Mouse (Mus musculus) heart, embryonic 11.5 days (tissue): ENCODE measurements at regions not wholly inside any gene's neighbourhood (a gene's known extent, or its start where the extent isn't known, plus 50 kb on each side); places are given as distances from the start of the nearest gene placed in this dataset.
"Not testable (repeated sequence)": the region's sequence is repeated elsewhere in the genome, so short reads cannot be mapped to it uniquely, and the experiment has no call there.

ENCODE experiments used
- ATAC-seq: fragments of 200-750 bp; cut with Nextera tagmentation; replicated peaks from 2 replicates; pipeline ENCODE4 v1.8.0; 2017; ENCODE audit warnings: moderate library complexity; ENCODE audit not compliant: insufficient number of reproducible peaks, low FRiP score, low TSS enrichment
- H3K27ac ChIP-seq: fragments of 300-500 bp; sonication (generic); 2 replicates; pipeline ENCODE4 v1.5.1; 2014; ENCODE audit warnings: mild to moderate bottlenecking, low read depth, low read length
- H3K27me3 ChIP-seq: fragments of 300-500 bp; sonication (generic); 2 replicates; pipeline ENCODE4 v1.6.1; 2014; ENCODE audit warnings: mild to moderate bottlenecking, low read length, mixed read lengths; ENCODE audit not compliant: control insufficient read depth, insufficient read depth
- H3K36me3 ChIP-seq: fragments of 300-500 bp; sonication (generic); 2 replicates; pipeline ENCODE4 v1.6.1; 2014; ENCODE audit warnings: mild to moderate bottlenecking, low read length, moderate library complexity, mixed read lengths; ENCODE audit not compliant: control insufficient read depth, insufficient read depth
- H3K4me1 ChIP-seq: fragments of 300-500 bp; sonication (generic); 2 replicates; pipeline ENCODE4 v1.6.1; 2014; ENCODE audit warnings: low read length; ENCODE audit not compliant: control insufficient read depth, insufficient read depth
- H3K4me2 ChIP-seq: fragments of 300-500 bp; sonication (generic); 2 replicates; pipeline ENCODE4 v1.6.1; 2014; ENCODE audit warnings: mild to moderate bottlenecking, moderate library complexity
- H3K4me3 ChIP-seq: fragments of 300-500 bp; sonication (generic); 2 replicates; pipeline ENCODE4 v1.5.1; 2014; ENCODE audit warnings: low read depth, low read length
- H3K9ac ChIP-seq: fragments of 300-500 bp; sonication (generic); 2 replicates; pipeline ENCODE4 v1.6.1; 2014; ENCODE audit warnings: mild to moderate bottlenecking, low read depth, low read length, moderate library complexity
- H3K9me3 ChIP-seq: fragments of 300-500 bp; sonication (generic); replicated peaks from 2 replicates; pipeline ENCODE4 v1.6.1; 2016; ENCODE audit warnings: low read length; ENCODE audit not compliant: control insufficient read depth
- WGBS: fragments of 180-500 bp; shearing (Covaris S2); extraction: QIAGEN DNeasy Blood & Tissue Kit; methylation state at CpG from one replicate; pipeline ENCODE4 v1.1.7; 2014; ENCODE audit not compliant: insufficient replicate concordance; 5-methylcytosine and 5-hydroxymethylcytosine counted together

DNA sequence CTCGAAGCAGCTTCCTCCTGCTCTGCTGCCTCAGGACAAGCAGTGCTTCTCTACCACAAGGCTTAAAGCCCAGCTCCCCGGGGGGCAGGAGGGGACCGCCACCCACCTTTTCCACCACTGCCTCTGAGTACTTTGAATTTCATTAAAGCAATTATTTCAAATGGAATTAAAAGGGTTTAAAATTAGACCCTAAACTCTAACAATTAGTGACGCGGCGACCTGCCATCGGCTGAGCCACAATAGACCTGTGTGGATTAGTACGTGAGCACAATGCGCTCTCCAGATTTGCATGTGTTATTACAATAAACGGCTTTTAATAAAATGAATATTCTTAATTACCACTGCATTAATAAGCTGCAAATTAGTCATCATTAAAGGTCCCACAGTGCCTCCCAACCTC, 242.5 kb downstream of the 3100002H09Rik start:
- Histone ChIP-seq H3K4me2 (no peak overlapping the region), H3K27ac (no peak overlapping the region), H3K4me3 (no peak overlapping the region), H3K9me3 (no peaks in the 10 kb centered on the region), H3K27me3 (no peaks in the 10 kb centered on the region), H3K9ac (no peak overlapping the region), H3K4me1 (no peaks in the 10 kb centered on the region), H3K36me3 (no peaks in the 10 kb centered on the region)
- 72% methylated on average over 10 of the region's 10 CpGs for WGBS
- no peak for ATAC-seq

DNA sequence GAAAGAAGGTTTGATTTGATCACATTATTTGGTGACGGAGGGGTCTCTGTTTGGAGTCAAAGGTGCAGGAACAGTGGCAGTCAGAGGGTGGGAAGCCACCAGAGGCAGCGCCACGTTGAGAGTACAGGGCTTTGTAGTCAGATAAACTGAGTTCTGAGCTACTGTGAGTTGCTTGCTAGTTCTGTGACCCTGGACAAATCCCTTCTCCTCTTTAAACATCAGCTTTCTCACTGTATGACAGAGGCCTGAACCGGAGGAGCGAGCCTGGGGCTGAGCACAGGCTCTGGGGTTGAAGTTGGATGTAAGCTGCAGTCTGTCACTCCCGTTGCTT, 250.1 kb downstream of the 3100002H09Rik start:
- ATAC-seq, result no peak
- WGBS, result 54% methylated on average over 6 of the region's 6 CpGs

DNA sequence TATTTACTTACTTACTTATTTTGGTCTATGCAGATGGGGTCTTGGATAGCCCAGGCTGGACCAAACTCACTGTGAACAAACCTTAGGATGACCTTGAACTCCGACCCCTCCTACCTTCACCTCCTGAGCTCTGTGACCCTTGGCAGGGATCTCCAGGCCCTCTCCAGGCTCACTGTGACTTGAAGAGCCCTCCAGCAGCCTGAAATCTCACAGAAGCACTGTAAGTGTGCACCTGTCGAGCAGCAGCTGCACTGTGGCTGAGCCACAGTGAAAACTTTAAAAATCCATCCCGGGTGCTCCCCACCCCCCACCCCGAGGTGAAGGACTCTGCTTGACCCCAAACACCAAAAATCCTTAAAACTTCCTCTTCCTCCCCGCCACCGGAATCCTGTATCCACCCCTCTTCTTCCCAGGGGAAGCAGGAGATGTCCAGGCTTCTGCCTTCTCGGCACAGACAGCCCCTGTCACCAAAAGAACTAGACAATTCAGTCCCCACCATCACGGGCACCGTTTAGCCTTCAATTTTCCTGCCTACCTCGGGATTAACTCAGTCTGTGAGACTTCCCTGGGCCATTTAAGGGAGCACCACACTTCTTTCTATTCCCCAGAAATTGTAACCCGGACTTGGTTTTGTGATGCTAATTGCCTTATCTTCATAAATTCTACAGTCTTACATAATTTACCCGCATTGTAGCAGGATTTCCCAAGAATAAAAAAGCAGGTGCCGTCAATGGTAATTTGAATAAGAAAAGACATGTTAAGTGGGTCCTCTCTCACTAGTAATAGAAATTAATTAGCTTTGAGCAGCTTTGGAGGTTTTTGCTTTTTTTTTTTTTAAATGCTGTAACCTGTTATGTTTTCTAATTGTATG, 250.7 kb downstream of the 3100002H09Rik start:
- no peak overlapping the region for H3K9ac ChIP-seq
- no peaks in the 10 kb centered on the region for H3K4me1 ChIP-seq
- H3K9me3 ChIP-seq, result no peaks in the 10 kb centered on the region
- no peaks in the 10 kb centered on the region for H3K36me3 ChIP-seq
- H3K4me3 ChIP-seq, result no peak overlapping the region
- H3K4me2 ChIP-seq, result no peak overlapping the region
- no peak overlapping the region for H3K27ac ChIP-seq
- 32% methylated on average over 13 of the region's 13 CpGs for WGBS
- no peak for ATAC-seq
- H3K27me3 ChIP-seq, result peaks cover 15% of the 10 kb centered on the region

More for the DNA sequence above, 250.1 kb downstream of the 3100002H09Rik start:
- Histone ChIP-seq H3K4me1 (no peaks in the 10 kb centered on the region), H3K27ac (no peak overlapping the region), H3K4me3 (no peak overlapping the region), H3K27me3 (peaks cover 15% of the 10 kb centered on the region), H3K9me3 (no peaks in the 10 kb centered on the region), H3K9ac (no peak overlapping the region), H3K36me3 (no peaks in the 10 kb centered on the region), H3K4me2 (no peak overlapping the region)

DNA sequence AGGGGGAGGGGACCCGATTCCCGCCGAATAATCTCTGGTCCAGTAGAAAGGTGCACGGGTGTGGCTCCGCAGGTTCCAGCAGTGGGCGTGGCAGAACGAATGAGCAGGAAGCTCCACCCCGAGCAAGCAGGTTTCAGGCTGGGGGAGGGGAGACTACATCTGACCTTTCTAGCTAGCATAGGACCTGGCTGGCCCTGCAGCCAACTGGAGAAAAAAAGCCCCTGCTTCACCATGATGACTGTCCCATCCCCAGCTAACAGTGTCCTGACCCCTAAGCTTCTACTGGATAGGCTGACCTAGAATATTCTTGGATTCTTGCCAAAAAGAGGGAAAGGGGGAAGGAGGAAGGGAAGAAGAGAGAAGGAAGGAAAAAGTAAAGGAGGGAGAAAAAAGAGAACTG, 252.1 kb downstream of the 3100002H09Rik start:
- H3K9me3 ChIP-seq, H3K4me3 ChIP-seq, H3K27ac ChIP-seq, H3K9ac ChIP-seq, ATAC-seq, H3K36me3 ChIP-seq, H3K4me1 ChIP-seq: not testable (repeated sequence)
- WGBS, result 0% methylated on average over 1 of the region's 8 CpGs
- peak overlapping the region; percentile 27; the same call in 1 of the 2 replicates for H3K4me2 ChIP-seq
- H3K27me3 ChIP-seq, result peaks cover 15% of the 10 kb centered on the region

DNA sequence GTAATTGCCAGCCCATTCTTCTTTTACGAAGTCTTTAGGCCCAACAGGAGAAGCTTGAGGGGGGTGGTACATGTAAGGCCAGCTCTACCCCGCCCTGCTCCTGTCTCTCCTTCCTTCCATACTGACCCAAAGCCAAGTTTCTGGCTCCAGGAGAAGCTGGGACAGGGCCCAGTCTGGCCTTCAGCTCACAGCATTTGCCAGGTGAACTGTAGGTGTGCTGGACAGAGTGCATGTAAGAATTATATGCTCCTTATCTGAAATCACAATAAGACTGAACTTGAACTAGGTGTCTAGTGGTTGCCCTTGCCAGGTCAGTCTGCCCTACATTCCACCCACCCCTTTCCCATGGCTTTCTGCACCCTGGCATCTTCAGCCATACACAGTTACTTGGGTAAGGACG, 260.2 kb downstream of the 3100002H09Rik start:
- no peaks in the 10 kb centered on the region for H3K27me3 ChIP-seq
- H3K4me1 ChIP-seq, result no peaks in the 10 kb centered on the region
- no peak overlapping the region for H3K9ac ChIP-seq
- H3K4me3 ChIP-seq, result no peak overlapping the region
- H3K27ac ChIP-seq, result no peak overlapping the region
- H3K36me3 ChIP-seq, result no peaks in the 10 kb centered on the region
- no peaks in the 10 kb centered on the region for H3K9me3 ChIP-seq
- no peak overlapping the region for H3K4me2 ChIP-seq
- no peak for ATAC-seq
- WGBS, result 83% methylated on average over 3 of the region's 3 CpGs

DNA sequence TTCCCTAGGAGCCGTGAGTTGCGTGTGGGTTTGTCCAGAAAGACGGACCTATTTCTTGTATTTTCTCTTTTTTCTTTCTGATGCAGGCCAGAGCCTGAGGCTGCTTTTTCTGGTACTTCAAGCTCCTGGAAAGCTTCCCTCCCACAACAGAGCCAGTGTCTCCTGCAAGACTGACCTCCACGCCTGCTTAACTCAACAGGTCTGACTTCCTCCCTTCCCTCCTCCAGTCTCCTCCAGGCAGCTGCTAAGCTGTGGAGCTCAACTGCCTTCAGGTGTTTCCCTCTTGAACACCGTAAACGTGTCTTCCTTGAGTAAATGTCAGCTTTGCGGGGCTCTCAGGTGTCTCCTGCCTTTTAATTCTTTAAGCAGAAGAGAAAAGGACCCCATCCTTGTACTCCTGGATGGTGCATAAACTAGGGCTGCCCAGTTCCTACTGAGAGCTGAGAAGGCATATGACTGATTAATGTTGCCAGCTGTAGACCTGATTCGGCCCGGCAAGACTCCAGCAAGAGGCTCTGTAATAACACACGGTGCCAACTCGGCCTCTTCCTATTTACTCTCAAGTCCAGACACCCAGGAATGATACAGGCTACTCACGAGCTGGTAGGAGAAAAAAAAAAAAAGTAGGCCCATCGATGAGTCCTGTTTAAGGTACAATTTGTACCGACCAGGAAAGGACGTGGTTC, 260.9 kb downstream of the 3100002H09Rik start:
- no peaks in the 10 kb centered on the region for H3K36me3 ChIP-seq
- no peaks in the 10 kb centered on the region for H3K27me3 ChIP-seq
- ATAC-seq, result no peak
- no peak overlapping the region for H3K4me3 ChIP-seq
- H3K27ac ChIP-seq, result no peak overlapping the region
- H3K9ac ChIP-seq, result no peak overlapping the region
- H3K4me2 ChIP-seq, result no peak overlapping the region
- no peaks in the 10 kb centered on the region for H3K9me3 ChIP-seq
- H3K4me1 ChIP-seq, result no peaks in the 10 kb centered on the region
- 69% methylated on average over 15 of the region's 15 CpGs for WGBS

DNA sequence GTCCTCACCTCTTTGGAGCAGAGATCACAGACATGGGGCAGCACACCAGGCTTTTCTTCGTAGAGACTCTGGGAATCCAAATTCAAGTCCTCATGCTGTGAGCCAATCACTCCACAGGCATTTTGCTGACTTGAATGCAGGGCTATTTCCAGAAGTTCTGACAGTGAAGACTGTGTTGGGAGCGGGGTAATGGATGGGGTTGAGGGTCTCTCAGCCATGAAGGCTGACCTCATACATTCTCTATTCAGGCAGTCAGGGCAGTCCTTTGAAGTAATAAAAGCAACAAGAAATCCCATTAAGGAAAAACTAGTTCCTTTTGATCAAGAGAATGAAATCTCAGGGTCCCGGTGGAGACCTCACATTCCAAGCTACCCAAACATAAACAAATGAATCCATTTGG, 261.5 kb downstream of the 3100002H09Rik start:
- 38% methylated on average over 3 of the region's 3 CpGs for WGBS

DNA sequence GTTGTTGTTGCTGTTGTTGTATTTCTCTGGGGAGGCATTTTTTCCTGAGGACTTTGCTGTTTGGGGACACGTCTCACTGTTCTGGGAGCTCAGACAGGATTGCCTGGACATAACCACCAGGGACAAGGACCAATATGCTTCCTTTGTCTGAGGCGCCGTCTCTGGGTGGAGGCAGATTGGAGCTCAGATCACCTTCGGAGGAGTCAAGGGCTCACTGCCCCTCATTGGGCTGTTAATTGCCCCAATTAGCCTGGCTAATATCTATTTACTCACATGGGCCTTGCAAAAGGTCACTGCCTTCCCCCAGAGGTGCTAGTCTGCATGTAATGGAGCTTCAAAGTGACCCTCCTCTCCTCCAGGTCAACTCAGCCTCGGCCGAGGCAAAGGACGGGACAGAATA, 270.5 kb downstream of the 3100002H09Rik start:
- Histone ChIP-seq H3K9ac (no peak overlapping the region), H3K9me3 (no peaks in the 10 kb centered on the region), H3K36me3 (no peaks in the 10 kb centered on the region), H3K4me2 (no peak overlapping the region), H3K27ac (no peak overlapping the region), H3K4me1 (no peaks in the 10 kb centered on the region), H3K4me3 (no peak overlapping the region), H3K27me3 (no peaks in the 10 kb centered on the region)
- no peak for ATAC-seq
- WGBS, result 57% methylated on average over 7 of the region's 7 CpGs

More for the DNA sequence above, 261.5 kb downstream of the 3100002H09Rik start:
- Histone ChIP-seq H3K9ac (no peak overlapping the region), H3K4me3 (no peak overlapping the region), H3K9me3 (no peaks in the 10 kb centered on the region), H3K27me3 (no peaks in the 10 kb centered on the region), H3K4me2 (no peak overlapping the region), H3K36me3 (no peaks in the 10 kb centered on the region), H3K27ac (no peak overlapping the region), H3K4me1 (no peaks in the 10 kb centered on the region)
- no peak for ATAC-seq
